Mouse (Mus musculus) urinary bladder, postnatal 4 days (tissue): ENCODE measurements around the gene Zfp830.

ENCODE experiments used
- DNase-seq, 2 experiments: peaks; one replicate each; pipeline ENCODE4 v3.0.0; 2021 to 2022; ENCODE audit warnings: low spot score in 2 of 2

Zfp830 gene

DNA sequence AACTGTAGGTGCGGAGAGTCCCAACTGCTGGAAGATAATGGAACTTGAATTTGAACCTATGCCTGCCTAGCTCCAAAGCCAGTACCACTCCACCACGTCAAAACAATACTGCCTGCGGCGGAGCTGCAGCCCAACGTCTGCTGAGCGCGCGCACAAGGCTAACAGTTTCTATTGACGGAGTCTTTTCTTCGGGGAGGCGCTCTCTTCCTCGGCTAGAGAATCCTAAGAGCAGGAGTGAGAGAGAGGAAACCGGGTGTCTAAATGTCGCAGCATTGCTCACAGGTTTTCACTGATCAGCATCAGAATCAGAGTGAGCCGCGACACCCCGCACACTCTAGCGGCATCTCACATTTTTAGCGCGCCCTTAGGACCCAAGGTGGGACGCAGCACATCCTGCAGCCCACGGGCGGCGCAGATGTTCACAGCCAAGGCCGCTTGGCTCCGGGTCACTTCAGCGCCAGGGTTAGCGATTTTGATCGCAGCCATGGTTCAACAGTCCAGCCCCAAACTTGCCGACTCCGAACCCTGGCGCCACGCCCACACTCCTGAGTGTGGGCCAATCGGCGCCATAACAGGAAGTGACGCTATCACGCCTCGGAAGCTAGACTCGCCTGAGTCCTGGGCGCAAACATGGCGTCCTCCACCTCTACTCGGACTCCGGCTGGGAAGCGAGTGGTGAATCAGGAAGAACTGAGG is at the start of gene Zfp830, which contains the start of gene Cct6b:
Gene Zfp830, plus strand, starts transcription at position 604 of the 696 bp plus-strand sequence.
Gene Cct6b, minus strand, starts transcription at position 580 of the 696 bp plus-strand sequence.
- peak; percentile 88 to 93 for DNase-seq

DNA sequence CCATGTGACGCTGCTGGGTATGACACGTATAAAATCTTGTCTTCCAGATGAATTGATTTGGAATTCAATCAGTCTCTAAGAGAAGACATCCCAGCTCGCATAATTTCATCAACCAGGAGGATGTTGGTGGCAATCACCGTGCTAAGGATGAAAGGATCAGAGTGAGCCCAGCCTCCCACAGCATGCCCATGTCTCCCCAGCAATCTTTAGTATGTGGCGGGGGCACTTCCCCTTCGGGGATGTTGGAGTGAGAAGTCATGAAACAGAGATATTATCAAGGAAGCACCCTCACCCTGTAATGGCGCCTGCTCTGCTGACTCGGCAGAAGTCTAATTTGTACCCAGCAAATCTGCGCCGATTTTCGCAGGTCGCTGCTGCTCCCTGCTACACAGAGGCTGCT is 44.9 kb upstream of the Zfp830 start:
- no peak for DNase-seq

DNA sequence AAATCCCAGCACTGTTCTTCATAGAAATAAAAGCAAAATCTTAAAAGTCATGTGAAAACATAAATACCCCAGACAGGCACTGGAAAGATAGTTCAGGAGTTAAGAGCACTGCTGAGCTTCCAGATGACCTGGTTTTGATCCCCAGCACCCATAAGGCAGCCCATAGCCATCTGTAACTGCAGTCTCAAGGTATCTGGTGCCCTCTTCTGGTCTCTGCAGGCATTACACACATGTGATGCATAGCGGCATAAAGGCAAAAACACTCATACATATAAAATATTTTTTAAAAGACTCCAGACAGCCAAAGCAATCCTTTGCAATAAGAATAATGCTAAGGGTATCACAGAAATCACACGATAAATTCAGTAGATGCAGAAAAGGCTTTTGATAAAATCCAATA is 37.3 kb upstream of the Zfp830 start:
- DNase-seq = no peak

DNA sequence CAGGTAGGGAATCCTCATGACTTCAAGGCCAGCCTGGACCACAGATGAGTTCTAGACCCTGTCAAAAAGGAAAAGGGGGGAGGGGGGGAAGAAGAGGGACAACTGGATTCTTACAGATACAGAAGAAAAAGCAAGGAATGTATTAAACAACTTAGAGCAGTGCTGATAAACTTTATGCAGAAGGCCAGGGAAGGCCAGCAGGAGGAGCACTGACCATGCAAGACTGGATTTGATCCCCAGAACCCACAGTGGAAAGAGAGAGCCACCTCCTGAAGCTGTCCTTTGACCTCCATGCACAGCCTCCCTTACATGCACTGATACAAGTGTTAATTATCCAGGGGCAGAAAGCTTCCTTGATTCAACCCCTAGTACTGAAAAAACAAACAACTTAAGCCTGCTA is 29.9 kb upstream of the Zfp830 start:
- no peak for DNase-seq

DNA sequence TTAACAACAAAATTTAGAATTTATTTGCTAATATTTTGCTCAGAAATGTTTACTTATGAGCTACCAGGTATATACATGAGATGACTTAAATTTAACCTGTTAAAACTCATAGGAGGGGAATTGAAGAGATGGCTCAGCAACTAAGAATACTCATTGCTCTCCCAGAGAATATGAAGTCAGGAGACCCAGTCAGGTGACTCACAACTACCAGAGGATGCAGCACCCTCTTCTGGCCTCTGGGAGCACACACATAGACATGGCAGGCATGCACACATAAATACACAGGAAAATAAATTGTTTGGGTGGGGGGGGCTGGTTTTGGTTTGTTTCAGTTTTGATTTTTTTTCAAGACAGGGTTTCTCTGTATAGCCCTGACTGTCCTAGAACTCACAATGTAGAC is 25.1 kb upstream of the Zfp830 start:
- DNase-seq = no peak

DNA sequence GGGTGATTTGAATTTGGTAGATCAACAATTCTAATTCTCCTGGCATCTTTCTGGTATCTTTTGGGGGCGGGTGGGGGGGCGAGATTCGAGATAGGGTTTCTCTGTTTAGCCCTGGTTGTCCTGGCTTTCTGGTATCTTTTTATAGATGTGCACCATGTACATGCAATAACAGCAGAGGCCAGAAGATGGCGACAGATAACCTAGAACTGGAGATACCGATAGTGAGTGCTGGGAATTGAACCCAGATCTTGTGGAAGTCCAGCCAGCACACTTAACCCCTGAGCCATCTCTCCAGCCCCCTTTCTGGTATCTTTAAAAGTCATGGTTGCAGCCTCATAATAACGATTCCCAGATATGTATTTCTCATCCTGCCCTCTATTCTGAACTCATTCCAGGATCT is 18.0 kb upstream of the Zfp830 start:
- DNase-seq = no peak

DNA sequence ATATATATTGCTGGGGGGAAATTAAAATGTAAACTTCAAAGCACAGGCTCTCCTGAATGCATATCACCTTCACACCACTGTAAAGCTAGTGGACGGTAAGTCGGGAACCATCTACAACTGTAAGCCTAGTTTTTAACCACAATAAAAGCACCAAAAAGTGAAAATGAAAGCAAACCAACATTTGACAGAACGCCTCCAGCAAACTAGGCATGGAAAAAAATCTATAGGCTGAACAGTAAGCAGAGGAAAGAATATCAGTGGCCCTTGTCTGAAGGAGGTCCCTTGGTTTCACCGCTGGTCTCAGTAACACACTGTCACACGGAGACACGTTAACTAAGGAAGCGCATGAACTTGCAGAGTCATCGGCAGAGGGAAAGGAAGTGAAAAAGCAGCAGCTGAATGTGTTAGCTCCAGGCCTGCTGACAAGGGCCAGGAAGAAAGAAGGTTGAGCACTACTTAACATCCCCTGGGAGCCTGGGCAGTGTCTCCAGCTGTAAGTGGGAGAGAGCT is 17.2 kb upstream of the Zfp830 start:
- DNase-seq = no peak

DNA sequence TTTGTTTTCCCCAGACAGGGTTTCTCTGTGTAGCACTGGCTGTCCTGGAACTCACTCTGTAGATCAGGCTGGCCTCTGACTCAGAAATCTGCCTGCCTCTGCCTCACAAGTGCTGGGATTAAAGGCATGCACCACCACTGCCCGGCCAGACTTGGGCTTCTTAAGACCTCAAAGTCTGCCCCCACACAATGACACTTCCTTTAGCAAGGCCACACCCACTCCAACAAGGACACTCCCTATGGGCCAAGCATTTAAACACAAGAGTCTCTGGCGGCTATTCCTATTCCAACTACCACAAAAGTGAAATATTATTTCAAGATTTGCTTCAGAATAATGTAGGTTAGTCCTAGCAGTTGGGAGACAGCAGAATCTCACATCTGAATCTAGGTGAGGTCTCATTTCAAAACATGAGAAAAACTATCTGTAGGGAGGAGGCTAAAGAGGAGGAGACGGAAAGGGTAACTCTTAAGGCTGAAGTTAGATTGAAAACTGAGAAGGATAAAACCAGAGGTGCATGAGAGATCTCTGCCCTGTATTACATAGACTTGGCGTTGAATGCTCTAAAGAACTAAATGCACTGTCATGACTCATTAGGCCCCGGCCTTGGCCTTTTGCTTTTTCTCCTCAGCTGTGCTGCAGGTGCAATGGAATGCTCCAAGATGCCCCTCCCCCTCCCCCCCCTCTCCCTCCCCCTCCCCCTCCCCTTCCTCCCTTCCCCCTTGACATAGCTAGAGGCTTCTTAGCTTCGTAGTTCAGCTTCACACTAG is 11.6 kb upstream of the Zfp830 start:
- DNase-seq = no peak

DNA sequence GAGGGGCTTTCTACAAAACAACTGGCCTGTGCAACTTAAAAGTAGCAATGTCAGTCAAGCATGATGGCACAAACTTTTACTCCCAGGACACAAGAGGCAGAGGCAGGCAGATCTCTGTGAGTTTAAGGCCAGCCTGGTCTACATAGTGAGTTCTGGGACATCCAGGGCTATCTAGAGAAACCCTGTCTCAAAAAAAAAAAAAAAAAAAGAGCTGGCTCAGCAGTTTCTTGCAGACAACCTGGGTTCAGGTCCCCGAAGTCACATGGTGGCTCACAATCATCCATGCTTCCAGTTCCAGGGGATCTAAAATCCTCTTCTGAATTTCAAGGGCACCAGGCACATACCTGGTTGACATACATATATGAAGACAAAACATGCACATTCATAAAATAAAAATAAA is 8.2 kb upstream of the Zfp830 start:
- no peak for DNase-seq

DNA sequence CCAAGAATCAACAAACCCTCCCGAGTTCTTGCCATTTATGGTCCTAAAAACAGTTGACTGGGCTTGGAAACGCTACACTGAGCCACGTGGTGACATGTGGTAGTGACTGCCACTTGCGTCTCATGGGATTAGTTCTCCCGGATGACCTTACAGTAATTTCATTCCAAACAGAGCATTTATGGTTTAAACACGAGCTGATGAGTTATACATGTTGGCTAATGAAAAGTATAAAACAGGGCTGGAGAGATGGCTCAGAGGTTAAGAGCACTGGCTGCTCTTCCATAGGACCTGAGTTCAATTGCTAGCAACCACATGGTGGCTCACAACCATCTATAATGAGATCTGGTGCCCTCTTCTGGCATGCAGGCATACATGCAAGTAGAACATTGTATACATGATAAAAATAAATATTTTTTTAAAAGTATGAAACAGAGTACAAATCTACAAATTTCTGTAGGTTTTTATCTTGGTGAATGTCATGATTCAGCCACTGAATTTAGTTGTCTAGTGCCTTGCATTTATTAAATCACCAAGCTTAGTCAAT is 1.8 kb upstream of the Zfp830 start:
- DNase-seq = no peak

DNA sequence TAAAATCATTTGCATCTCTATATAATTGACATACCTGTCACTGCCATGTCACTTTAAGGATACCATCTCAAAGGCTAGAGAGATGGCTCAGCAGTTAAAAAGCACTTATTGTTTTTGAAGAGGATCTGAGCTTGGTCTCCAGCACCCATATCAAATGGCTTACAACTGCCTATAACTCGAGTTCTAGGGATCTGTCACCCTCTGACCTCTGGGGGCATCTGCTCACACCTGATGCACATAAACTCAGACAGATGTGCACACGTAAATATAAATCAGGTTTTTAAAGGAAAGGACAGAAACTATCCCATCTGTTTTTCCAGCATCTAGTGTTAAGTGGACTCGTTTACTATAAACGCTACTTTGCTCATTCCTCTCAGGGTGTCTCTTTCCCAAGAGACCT is 884 bp upstream of the Zfp830 start:
- DNase-seq = no peak

DNA sequence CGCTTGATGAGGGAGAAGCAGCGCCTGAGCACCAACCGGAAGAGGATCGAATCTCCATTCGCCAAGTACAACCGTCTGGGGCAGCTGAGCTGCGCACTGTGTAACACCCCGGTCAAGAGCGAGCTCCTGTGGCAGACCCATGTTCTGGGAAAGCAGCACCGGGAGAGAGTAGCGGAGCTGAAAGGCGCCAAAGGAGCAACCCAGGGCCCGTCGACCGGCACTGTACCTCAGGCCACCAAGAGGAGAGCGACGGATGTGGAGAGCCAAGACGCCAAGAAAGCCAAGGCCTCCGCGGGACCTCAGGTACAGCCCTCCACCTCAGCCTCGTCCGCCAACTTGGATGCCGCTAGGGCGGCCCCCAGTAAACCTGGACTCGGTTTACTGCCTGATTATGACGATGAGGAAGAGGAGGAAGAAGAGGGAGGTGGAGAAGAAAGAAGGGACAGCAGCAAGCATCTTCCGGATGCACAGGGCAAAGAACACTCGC is 336 bp downstream of the Zfp830 start:
- DNase-seq = no peak

DNA sequence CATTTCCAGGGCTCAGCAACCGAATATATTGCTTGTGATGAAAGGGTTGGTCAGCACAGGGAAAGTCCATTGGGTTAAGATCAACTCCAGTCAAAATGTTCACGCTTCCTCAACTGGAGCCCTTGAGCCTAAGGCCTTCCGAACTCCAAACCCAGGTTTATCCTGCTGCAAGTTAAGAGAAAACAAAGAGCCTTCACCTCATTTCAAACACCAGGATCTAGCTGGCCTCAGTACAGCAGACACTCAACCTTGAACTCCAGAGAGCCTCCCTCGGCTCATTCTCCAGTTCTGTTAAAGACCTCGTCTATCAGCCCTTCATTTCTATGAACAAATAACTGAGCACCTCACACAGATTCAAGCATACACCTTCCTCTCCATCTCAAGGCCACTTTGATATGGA is 16.0 kb downstream of the Zfp830 start:
- no peak for DNase-seq

DNA sequence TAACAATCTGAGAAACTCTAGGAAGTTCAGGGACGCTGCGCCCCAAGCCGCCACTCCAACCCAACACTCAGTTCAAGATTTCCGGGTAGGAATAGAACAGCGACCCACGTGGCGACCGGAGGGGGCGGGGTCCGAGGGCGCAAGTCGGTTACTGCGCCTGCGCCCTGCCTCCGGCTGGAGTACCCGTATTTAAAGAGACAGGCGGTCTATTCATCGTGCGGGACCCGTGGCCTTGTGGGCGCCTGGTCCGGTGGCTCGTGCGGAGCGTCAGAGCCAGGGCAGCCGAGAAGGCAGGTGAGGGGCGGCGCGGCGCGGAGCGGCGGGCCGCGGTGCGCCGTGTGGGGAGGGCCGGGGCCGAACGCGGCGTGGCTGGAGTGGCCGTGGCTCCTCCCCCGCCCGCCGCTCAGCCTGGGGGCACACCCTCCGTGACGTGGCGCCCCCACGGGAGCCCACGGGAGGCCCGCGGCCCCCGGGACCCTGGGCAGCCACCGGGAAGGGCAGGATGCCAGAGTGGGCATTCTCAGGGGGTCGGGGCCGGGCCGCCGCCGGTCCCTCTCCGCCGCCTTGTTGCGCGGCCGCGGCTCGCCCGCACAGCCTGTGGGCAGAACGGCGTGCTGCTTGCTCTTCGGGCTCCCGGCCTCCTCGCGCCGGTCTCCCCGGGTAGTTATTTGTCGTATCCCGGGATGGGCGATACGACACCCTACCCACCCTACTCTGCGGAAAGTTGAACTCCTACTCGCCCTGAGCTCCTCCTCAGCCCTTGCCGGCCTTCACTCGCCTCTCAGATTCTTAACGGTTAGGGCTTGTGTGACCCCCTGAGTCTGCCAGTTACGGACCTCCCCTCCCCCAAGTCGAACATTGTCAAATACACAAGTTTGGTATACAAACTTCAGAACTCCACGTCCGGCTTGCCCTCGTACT is 17.1 kb downstream of the Zfp830 start, which contains the start of gene Lig3:
Gene Lig3, plus strand, starts transcription at position 126 of the 921 bp plus-strand sequence.
- DNase-seq = peak; percentile 89 to 93

DNA sequence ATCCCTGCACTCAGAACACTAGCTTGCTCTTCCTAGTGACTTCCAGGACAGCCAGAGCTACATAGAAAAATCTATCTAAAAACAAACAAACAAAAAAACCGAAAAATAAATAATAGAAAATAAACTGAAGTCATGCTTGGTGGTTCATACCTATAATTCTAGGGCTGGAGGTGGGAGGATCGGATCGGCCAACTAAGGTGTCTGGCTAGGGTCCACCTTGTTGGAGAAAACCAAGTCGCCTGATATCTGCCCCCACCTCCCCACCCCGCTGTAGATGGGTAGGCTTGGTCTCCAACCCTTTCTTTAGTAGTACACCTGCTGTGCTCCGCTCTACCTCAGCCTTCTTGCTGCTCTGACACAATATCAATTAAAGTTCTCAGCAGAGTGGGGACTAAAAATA is 18.1 kb downstream of the Zfp830 start:
- no peak for DNase-seq

DNA sequence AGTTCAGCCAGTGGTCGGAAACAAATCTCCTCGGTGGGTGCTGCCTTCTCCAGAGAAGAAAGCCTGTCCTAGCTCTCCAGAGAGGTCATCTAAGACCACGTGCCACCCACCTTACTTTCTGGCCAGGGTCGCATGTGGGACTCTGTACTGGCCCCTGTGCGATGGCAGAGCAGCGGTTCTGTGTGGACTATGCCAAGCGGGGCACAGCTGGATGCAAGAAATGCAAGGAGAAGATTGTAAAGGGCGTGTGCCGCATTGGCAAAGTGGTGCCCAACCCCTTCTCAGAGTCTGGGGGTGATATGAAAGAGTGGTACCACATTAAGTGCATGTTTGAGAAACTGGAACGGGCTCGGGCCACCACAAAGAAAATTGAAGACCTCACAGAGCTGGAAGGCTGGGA is 19.3 kb downstream of the Zfp830 start:
- DNase-seq = no peak

DNA sequence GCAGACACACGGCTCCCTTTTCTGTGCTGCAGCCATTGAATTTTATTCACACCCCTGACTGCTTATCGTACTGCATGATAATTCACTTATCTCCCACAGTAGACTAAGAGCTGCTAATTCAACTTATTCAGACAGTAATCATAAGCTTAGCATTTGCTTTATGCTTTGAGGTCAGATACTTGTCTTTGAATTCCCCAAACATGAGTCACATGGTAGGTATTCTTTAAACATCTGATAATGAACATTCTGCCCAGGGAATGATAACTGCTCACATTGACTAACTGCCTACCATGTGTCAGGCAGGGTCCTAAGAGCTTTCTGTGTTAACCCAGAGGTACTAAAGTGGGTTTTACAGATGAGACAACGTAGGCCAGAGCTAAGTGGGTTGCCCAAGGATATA is 42.5 kb downstream of the Zfp830 start:
- DNase-seq = no peak

DNA sequence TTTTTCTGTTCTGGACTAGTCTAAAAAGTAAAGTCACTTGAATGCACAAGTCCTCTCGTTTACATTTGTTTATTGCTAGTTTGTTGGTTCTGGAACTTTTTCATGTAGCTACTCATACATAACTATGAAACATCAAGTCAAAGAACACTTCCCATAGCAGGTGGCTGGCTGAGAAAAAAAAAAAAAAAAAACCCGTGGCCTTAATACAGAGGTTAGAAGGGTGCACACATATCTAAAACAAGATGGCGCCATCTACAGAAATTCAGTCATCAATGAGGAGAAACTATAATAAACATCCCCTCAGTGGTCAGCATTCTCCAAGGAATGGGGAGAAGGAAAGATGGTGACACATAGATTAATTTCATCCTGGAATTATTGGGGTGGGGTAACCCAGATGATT is 43.2 kb downstream of the Zfp830 start:
- no peak for DNase-seq

DNA sequence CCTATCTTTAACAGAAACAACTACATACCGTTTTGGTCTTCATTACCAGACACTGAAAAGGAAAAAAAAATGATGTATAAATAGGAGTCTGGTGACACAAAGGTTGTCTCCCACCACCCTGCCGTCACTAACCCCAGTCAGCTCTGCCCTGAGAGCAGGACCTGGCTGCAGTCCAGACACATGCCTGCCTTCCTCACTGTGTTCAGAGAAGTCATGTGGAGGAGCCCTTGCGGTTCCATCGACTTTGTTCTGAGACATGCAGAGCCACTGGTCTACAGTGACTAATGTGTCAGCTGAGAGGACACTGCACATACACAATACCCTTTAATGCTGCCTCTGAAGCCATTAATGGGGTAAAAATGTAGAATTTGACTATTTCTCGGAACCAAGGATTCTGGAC is 44.3 kb downstream of the Zfp830 start:
- DNase-seq = no peak
